Mouse (Mus musculus) E14TG2a.4 (cell line): ENCODE results near the gene Clic4.
A peak's percentile ranks its signal among the peaks of the same experiment; 100 is the strongest.

ENCODE experiments used
- H3K27me3 ChIP-seq: 2 replicates; pipeline ENCODE4 v1.6.1; 2014; ENCODE audit warnings: low read length, control low read depth; ENCODE audit not compliant: insufficient read depth
- H3K36me3 ChIP-seq: 2 replicates; pipeline ENCODE4 v1.6.1; 2014; ENCODE audit warnings: low read length, control low read depth; ENCODE audit not compliant: insufficient read depth
- H3K4me1 ChIP-seq: replicated peaks from 2 replicates; pipeline ENCODE4 v1.6.1; 2014; ENCODE audit warnings: low read depth, low read length, control low read depth
- H3K4me3 ChIP-seq: replicated peaks from 2 replicates; pipeline ENCODE4 v1.5.1; 2014; ENCODE audit warnings: mild to moderate bottlenecking, low read length
- H3K9me3 ChIP-seq: 2 replicates; pipeline ENCODE4 v1.6.1; 2014; ENCODE audit warnings: low read length, control low read depth
- CTCF ChIP-seq: conservative IDR thresholded peaks from 2 replicates; pipeline ENCODE4 v1.5.1; 2014; ENCODE audit warnings: low read length
- NANOG ChIP-seq: IDR thresholded peaks from 2 replicates; pipeline ENCODE4 v1.6.1; 2014; ENCODE audit warnings: borderline replicate concordance, low read length, mixed read lengths
- POU5F1 ChIP-seq: IDR thresholded peaks from 2 replicates; pipeline ENCODE4 v1.6.1; 2014; ENCODE audit warnings: low read length, borderline replicate concordance

Clic4 gene

GRCm38 (mm10) chr4:135204666-135205065 is 67.9 kb downstream of the Clic4 start:
- Histone ChIP-seq H3K4me1 (peaks cover 22% of the 10 kb centered on the region), H3K36me3 (no peaks in the 10 kb centered on the region), H3K27me3 (peaks cover 49% of the 10 kb centered on the region), H3K4me3 (no peak overlapping the region), H3K9me3 (no peaks in the 10 kb centered on the region)
- no peak for TF ChIP-seq POU5F1
- no peak for TF ChIP-seq CTCF
- TF ChIP-seq NANOG, result no peak

DNA sequence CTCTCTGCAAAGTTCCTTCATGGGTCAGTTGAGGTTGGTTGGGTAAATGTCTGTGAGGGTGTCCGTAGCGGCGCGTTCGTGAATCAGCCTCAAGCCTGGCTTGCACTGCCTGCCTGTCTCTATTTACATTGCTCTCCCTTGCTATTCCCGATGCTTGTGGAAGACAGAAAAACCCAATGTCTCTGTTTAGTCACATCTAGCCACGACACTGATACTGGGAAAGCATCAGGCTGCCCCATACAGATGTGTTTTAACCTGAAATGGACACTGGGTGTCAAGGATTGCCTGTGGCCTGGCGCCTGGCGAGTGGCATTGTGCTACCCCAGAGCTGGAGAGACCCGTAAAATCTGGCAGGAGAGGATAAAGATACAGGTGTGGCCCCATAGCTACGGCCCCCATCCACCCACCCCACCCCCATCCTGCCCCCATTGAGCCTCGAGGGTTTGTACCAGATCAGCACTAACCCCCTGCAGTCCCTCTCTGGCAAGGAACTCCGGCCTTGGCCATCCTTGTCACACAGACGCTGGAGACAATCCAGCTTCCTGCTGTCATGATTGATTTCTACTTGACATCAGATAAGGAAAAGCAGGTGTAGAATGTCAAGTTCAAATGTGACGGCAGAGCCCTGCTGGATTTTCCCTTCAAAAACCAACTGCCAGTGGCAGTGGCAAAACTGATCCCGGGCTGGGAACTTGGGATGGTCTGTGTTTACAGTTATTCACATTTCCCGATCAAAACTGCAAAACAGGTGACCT is 68.6 kb downstream of the Clic4 start:
- no peak overlapping the region for H3K4me3 ChIP-seq
- TF ChIP-seq POU5F1 (no peak), CTCF (no peak), NANOG (no peak)

GRCm38 (mm10) chr4:135203279-135203678 is 69.3 kb downstream of the Clic4 start:
- H3K27me3 ChIP-seq, result peaks cover 49% of the 10 kb centered on the region
- TF ChIP-seq CTCF (no peak), POU5F1 (no peak), NANOG (no peak)
- H3K4me1 ChIP-seq, result peaks cover 22% of the 10 kb centered on the region
- H3K4me3 ChIP-seq, result no peak overlapping the region
- H3K9me3 ChIP-seq, result peaks cover under 1% of the 10 kb centered on the region; the same call in 1 of the 2 replicates
- no peaks in the 10 kb centered on the region for H3K36me3 ChIP-seq

More for the DNA sequence above, 68.6 kb downstream of the Clic4 start:
- Histone ChIP-seq H3K27me3 (peaks cover 49% of the 10 kb centered on the region), H3K9me3 (no peaks in the 10 kb centered on the region), H3K36me3 (no peaks in the 10 kb centered on the region), H3K4me1 (peaks cover 22% of the 10 kb centered on the region)

GRCm38 (mm10) chr4:135201771-135202170 is 70.8 kb downstream of the Clic4 start:
- H3K4me3 ChIP-seq, result peak overlapping the region; percentile 60
- H3K36me3 ChIP-seq, result no peaks in the 10 kb centered on the region
- peaks cover 22% of the 10 kb centered on the region for H3K4me1 ChIP-seq
- no peak for TF ChIP-seq NANOG
- TF ChIP-seq CTCF, result no peak
- TF ChIP-seq POU5F1, result no peak
- peaks cover 16% of the 10 kb centered on the region for H3K9me3 ChIP-seq
- H3K27me3 ChIP-seq, result peaks cover 44% of the 10 kb centered on the region

DNA sequence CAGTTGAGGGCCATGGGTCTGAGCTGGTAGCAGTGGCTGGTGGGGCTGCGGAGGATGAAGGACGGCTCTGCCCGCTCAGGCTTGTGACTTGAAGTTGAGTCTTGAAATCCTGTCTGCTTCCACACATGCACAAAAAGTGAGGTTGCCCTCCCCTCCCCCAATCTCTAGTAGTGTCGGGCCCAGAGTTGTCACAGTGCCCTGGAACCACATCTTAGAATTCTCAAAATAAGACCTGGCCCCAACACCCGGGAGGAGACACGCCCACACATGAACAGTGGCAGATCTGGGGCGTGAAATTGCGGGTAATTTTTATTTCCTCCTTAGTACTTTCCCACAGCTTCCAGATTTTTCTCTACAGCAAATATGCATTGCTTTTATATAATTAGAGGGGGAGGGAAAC is 74.8 kb downstream of the Clic4 start:
- H3K4me1 ChIP-seq, result peaks cover 7% of the 10 kb centered on the region

GRCm38 (mm10) chr4:135192841-135193240 is 79.8 kb downstream of the Clic4 start:
- no peak for TF ChIP-seq NANOG
- no peak for TF ChIP-seq CTCF
- no peak for TF ChIP-seq POU5F1
- Histone ChIP-seq H3K36me3 (no peaks in the 10 kb centered on the region), H3K4me1 (no peaks in the 10 kb centered on the region), H3K4me3 (no peak overlapping the region), H3K27me3 (peaks cover 28% of the 10 kb centered on the region), H3K9me3 (peaks cover 32% of the 10 kb centered on the region)

More for the DNA sequence above, 74.8 kb downstream of the Clic4 start:
- TF ChIP-seq CTCF (no peak), NANOG (no peak), POU5F1 (no peak)
- Histone ChIP-seq H3K9me3 (peaks cover 37% of the 10 kb centered on the region), H3K4me3 (no peak overlapping the region), H3K36me3 (no peaks in the 10 kb centered on the region), H3K27me3 (peaks cover 33% of the 10 kb centered on the region)

- no peak overlapping the region for H3K4me3 ChIP-seq
- no peaks in the 10 kb centered on the region for H3K4me1 ChIP-seq
- H3K36me3 ChIP-seq, result no peaks in the 10 kb centered on the region
- no peak for TF ChIP-seq CTCF
- no peak for TF ChIP-seq NANOG
- TF ChIP-seq POU5F1, result no peak
- H3K9me3 ChIP-seq, result peaks cover 20% of the 10 kb centered on the region
- peaks cover 23% of the 10 kb centered on the region for H3K27me3 ChIP-seq
Measured at GRCm38 (mm10) chr4:135191604-135192003, 81.0 kb downstream of the Clic4 start.

GRCm38 (mm10) chr4:135191185-135191584 is 81.4 kb downstream of the Clic4 start:
- Histone ChIP-seq H3K4me3 (no peak overlapping the region), H3K9me3 (peaks cover 15% of the 10 kb centered on the region), H3K27me3 (peaks cover 23% of the 10 kb centered on the region), H3K36me3 (no peaks in the 10 kb centered on the region), H3K4me1 (no peaks in the 10 kb centered on the region)
- TF ChIP-seq CTCF (no peak), NANOG (no peak), POU5F1 (no peak)

GRCm38 (mm10) chr4:135190364-135190763 is 82.2 kb downstream of the Clic4 start:
- Histone ChIP-seq H3K27me3 (peaks cover 23% of the 10 kb centered on the region), H3K36me3 (no peaks in the 10 kb centered on the region), H3K4me3 (no peak overlapping the region), H3K4me1 (no peaks in the 10 kb centered on the region), H3K9me3 (peaks cover 8% of the 10 kb centered on the region)
- TF ChIP-seq POU5F1 (no peak), NANOG (no peak), CTCF (no peak)
